Mouse (Mus musculus) right cerebral cortex, postnatal 4 days (tissue): ENCODE results near the gene Amigo1.
A peak's percentile ranks its signal among the peaks of the same experiment; 100 is the strongest.
"Not testable (repeated sequence)": the region's sequence is repeated elsewhere in the genome, so short reads cannot be mapped to it uniquely, and the experiment has no call there.

Source experiments
- DNase-seq: peaks from one replicate; pipeline ENCODE4 v3.0.0-alpha.2; 2022

Amigo1 gene

DNA sequence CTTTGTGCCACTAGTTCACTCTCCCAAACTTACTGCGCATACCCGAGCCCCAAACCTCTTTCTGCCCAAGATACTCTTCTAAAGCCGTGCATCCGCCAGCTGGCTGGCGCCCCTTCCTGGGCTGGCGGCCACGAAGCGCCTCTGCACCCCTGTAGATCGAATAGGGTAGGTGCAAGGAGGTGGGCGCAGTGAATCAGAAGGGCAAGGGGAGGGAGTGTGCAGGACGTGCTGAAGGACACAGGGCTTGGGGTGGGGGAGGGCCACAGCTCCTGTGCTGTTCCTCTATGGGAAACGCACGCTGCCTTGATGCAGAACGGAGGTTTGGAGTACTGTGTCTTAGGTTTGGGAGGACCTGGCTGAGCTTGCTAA is 24.6 kb downstream of the Amigo1 start, which contains the start of gene Atxn7l2:
Gene Atxn7l2, minus strand, starts transcription at position 164 of the 369 bp plus-strand sequence.
- DNase-seq, result peak; percentile 68

DNA sequence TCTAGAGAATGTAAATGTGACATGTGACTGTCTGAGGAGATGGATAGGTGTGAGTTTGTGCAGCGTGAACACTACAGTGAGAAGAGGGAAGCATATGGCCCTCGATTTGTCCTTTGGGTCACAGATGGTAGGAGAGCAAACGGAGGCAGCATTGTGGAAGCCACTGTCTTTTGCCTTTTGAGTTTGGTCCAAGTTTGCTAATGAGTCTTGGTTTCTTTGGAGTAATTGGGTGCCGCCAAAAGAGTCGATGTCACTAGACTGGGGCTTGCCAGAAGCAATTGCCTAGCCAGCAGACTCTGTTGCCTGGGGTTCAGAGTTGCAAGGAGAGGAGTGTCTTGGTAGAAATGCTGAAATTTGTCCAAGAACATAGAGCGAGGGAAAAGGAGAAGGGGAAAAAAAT is 25.7 kb downstream of the Amigo1 start:
- no peak for DNase-seq

DNA sequence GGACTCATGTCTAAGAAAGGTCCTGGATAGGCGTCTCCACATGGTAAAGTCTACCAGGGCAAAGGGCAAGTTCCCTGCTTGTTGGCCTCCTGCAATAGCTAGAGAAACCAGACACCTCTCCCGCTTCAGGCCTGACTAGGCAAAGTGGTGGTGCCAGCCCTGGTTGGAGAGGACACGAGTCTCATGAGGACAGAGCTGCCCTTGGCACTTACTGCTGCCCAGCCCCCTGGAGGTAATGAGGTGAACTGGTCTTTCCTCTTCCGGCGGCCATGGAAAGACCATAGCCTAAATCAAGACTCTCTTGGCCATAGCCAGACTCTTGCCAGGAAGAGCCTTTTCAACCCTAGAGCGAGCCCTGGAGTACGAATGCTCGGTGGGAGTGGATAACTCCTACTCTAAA is 26.3 kb downstream of the Amigo1 start:
- no peak for DNase-seq

DNA sequence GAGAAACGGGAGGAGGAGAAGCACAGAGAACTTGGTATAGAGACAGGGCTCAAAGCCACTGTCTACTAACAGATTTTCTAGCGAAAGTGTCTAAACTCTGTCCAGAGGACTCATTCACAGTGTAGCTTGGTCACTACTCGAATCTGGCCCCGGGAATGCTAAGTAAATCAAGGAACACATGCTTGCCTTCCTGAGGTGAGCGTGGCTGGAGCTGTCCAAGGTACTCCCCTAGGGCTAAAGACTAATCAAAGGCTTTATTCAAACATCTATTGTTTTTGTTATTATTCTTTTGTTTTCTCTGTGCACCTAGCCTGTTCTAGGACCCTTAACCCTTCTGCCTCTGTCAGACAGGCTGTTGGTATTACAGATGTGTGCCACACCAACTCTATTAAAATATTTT is 28.6 kb downstream of the Amigo1 start:
- no peak for DNase-seq

- DNase-seq, result no peak
Observed at GRCm38 (mm10) chr3:108220661-108221060, 34.5 kb downstream of the Amigo1 start.

DNA sequence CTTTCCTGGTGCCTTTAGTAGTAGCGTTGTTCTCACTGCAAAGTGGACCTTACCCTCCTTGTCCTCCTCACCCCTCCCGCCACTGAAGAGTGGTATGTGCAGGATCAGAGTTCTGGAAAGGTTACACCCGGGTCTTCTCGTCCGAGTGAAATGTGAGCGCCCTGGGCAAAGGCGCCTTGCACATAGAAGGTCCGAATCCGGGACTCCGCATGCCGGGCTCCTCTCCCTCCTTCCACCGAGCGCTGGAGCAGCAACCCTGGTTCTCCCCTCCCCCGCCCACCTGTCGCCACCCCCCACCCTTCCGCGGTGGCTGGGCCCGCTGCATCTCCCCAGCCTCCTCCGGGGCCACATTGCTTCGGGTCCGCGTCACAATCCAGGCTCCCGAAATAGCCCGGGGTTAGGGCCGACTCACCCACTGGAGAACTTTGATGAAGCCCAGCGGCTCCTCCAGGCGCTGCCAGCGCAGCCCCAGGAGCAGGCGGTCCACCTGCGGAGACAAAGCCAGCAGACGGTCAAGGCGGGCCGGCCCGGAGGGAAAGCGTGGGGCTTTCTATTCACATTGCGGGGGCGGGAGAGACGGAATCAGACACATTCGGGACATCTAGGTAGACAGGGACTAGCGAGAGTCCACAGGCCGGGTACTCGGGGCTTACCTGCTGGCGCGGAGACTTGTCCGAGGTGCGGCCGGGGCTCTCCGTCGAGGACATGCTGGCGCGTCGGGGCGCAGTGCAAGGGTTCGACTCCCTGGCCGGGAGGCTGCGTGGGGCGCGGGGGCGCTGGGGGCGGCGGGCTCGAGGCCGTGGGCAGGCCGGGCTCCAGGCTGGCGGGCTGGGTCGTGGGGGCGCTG is 39.8 kb downstream of the Amigo1 start:
- DNase-seq, result no peak

- no peak for DNase-seq
Observed at GRCm38 (mm10) chr3:108226558-108227350, 40.6 kb downstream of the Amigo1 start, which contains the start of gene Sypl2. Sypl2 (minus strand) TSS chr3:108226648.

- DNase-seq, result no peak
Observed at GRCm38 (mm10) chr3:108227521-108227920, 41.4 kb downstream of the Amigo1 start.

DNA sequence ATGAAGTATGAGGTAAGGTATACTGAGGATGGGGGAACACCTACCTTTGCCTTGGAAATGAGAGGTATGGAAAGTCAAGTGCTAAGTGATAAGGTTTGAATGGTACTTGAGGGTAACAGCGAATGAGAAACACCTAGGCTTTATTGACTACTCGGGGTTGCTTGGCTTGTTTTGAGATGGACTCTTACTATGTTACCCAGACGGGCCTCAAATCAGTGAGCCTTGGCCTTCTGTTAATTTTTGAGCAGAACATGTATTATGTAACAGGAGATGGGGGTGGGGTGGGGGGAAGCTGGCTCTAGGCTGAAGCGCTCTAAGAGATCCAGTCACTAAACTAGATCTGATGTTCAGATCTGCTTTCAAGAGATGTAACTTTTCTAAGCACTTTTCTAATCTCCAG is 45.5 kb downstream of the Amigo1 start:
- no peak for DNase-seq

DNA sequence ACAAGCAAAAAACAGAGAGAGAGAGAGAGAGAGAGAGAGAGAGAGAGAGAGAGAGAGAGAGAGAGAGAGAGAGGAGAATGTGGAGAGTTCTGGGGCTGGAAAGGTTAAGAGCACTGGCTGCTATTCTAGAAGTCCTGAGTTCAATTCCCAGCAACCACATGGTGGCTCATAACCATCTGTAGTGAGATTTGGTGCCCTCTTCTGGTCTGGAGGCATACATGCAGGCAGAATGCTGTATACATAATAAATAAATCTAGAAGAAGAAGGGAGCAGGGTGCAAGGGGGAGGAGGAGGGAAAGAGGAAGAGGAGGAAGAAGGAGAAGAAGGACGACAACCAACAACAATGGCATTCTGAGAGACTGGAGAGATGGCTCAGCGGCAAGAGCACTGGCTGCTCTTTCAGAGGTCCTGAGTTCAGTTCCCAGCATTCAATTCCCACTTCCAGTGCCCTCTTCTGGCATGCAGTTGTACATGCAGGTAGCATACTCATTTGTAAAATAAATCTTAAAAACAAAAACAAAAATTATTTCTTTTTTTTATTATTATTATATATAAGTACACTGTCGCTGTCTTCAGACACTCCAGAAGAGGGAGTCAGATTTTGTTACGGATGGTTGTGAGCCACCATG is 51.5 kb downstream of the Amigo1 start:
- not testable (repeated sequence) for DNase-seq

GRCm38 (mm10) chr3:108241243-108241839 is 55.2 kb downstream of the Amigo1 start:
- DNase-seq, result no peak
